Mouse (Mus musculus): ENCODE data around the gene E2f1. TPM values are rescaled to one million over a fixed set of nuclear protein-coding genes. Genes with fewer than 3 reads are reported as not detected.
A peak's percentile ranks its signal among the peaks of the same experiment; 100 is the strongest.

E2f1 gene
- polyA plus RNA-seq, 1 experiment from 2014 or later, result 24.6 TPM

GRCm38 (mm10) chr2:154580586-154580985 lies 10.9 kb upstream of the E2f1 start:
- no peak overlapping the region for H3K9ac ChIP-seq
- WGBS, result 68% methylated on average over 8 of the region's 8 CpGs

GRCm38 (mm10) chr2:154577744-154578067 lies 8.0 kb upstream of the E2f1 start:
- H3K9me3 ChIP-seq (replicated peaks), result no peaks in the 10 kb centered on the region
- no peak overlapping the region for H3K4me2 ChIP-seq (replicated peaks)
- WGBS, result 88% methylated on average over 6 of the region's 6 CpGs
- no peak overlapping the region for H3K9ac ChIP-seq
- no peaks in the 10 kb centered on the region for H3K36me3 ChIP-seq
- no peaks in the 10 kb centered on the region for H3K4me1 ChIP-seq
- no peak overlapping the region for H3K4me3 ChIP-seq (replicated peaks)
- no peak overlapping the region for H3K27ac ChIP-seq (replicated peaks)
- H3K27me3 ChIP-seq, result no peaks in the 10 kb centered on the region
- ATAC-seq (ENCODE audit: insufficient number of reproducible peaks, low FRiP score, low TSS enrichment, low read depth), result no peak

More at GRCm38 (mm10) chr2:154580586-154580985, 10.9 kb upstream of the E2f1 start:
- Histone ChIP-seq H3K9me3 (replicated peaks) (no peaks in the 10 kb centered on the region), H3K36me3 (no peaks in the 10 kb centered on the region), H3K27ac (replicated peaks) (no peak overlapping the region), H3K4me2 (replicated peaks) (no peak overlapping the region), H3K4me1 (peaks cover 23% of the 10 kb centered on the region), H3K4me3 (replicated peaks) (no peak overlapping the region), H3K27me3 (no peaks in the 10 kb centered on the region)
- no peak for ATAC-seq (ENCODE audit: insufficient number of reproducible peaks, low FRiP score, low TSS enrichment, low read depth)

- Histone ChIP-seq H3K4me3 (replicated peaks) (no peak overlapping the region), H3K9ac (no peak overlapping the region), H3K4me1 (0 out of 2 replicates have a peak, but pooled peaks cover under 1% of the 10 kb centered on the region), H3K36me3 (no peaks in the 10 kb centered on the region), H3K27ac (replicated peaks) (no peak overlapping the region), H3K4me2 (replicated peaks) (no peak overlapping the region), H3K9me3 (replicated peaks) (no peaks in the 10 kb centered on the region), H3K27me3 (no peaks in the 10 kb centered on the region)
- WGBS, result 48% methylated on average over 12 of the region's 12 CpGs
- no peak for ATAC-seq (ENCODE audit: insufficient number of reproducible peaks, low FRiP score, low TSS enrichment, low read depth)
Measured at GRCm38 (mm10) chr2:154576876-154577743, 7.4 kb upstream of the E2f1 start.

- Histone ChIP-seq H3K27ac (replicated peaks) (no peak overlapping the region), H3K4me3 (replicated peaks) (no peak overlapping the region), H3K9ac (no peak overlapping the region), H3K36me3 (no peaks in the 10 kb centered on the region), H3K9me3 (replicated peaks) (no peaks in the 10 kb centered on the region), H3K4me2 (replicated peaks) (no peak overlapping the region), H3K4me1 (peaks cover 22% of the 10 kb centered on the region), H3K27me3 (no peaks in the 10 kb centered on the region)
- no peak for ATAC-seq (ENCODE audit: insufficient number of reproducible peaks, low FRiP score, low TSS enrichment, low read depth)
- WGBS, result 58% methylated on average over 7 of the region's 7 CpGs
Measured at GRCm38 (mm10) chr2:154574271-154574670, 4.6 kb upstream of the E2f1 start.

- no peak overlapping the region for H3K4me3 ChIP-seq (replicated peaks)
- H3K4me1 ChIP-seq, result peaks cover 34% of the 10 kb centered on the region
- WGBS, result 73% methylated on average over 3 of the region's 3 CpGs
- H3K4me2 ChIP-seq (replicated peaks), result no peak overlapping the region
- H3K9me3 ChIP-seq (replicated peaks), result no peaks in the 10 kb centered on the region
- H3K9ac ChIP-seq, result no peak overlapping the region
- no peaks in the 10 kb centered on the region for H3K36me3 ChIP-seq
- H3K27ac ChIP-seq (replicated peaks), result no peak overlapping the region
- no peak for ATAC-seq (ENCODE audit: insufficient number of reproducible peaks, low FRiP score, low TSS enrichment, low read depth)
- H3K27me3 ChIP-seq, result no peaks in the 10 kb centered on the region
Measured at GRCm38 (mm10) chr2:154572996-154573395, 3.3 kb upstream of the E2f1 start.

- Histone ChIP-seq H3K36me3 (no peaks in the 10 kb centered on the region), H3K9me3 (replicated peaks) (no peaks in the 10 kb centered on the region), H3K27me3 (no peaks in the 10 kb centered on the region), H3K4me2 (replicated peaks) (no peak overlapping the region), H3K4me1 (peaks cover 41% of the 10 kb centered on the region), H3K9ac (no peak overlapping the region), H3K27ac (replicated peaks) (peak overlapping the region; percentile 77), H3K4me3 (replicated peaks) (no peak overlapping the region)
- ATAC-seq (ENCODE audit: insufficient number of reproducible peaks, low FRiP score, low TSS enrichment, low read depth), result no peak
- WGBS, result 46% methylated on average over 8 of the region's 8 CpGs
Measured at GRCm38 (mm10) chr2:154571976-154572375, 2.3 kb upstream of the E2f1 start.

- no peak overlapping the region for H3K4me3 ChIP-seq (replicated peaks)
- H3K36me3 ChIP-seq, result no peaks in the 10 kb centered on the region
- no peak overlapping the region for H3K9ac ChIP-seq
- H3K27ac ChIP-seq (replicated peaks), result no peak overlapping the region
- no peak for ATAC-seq (ENCODE audit: insufficient number of reproducible peaks, low FRiP score, low TSS enrichment, low read depth)
- H3K4me2 ChIP-seq (replicated peaks), result no peak overlapping the region
- WGBS, result 80% methylated on average over 4 of the region's 4 CpGs
- peaks cover 47% of the 10 kb centered on the region for H3K4me1 ChIP-seq
- no peaks in the 10 kb centered on the region for H3K9me3 ChIP-seq (replicated peaks)
- H3K27me3 ChIP-seq, result no peaks in the 10 kb centered on the region
Measured at GRCm38 (mm10) chr2:154571266-154571665, 1.6 kb upstream of the E2f1 start.

GRCm38 (mm10) chr2:154570666-154571065 lies 974 bp upstream of the E2f1 start:
- no peaks in the 10 kb centered on the region for H3K36me3 ChIP-seq
- H3K4me3 ChIP-seq (replicated peaks), result peak overlapping the region; percentile 77
- H3K4me2 ChIP-seq (replicated peaks), result peak overlapping the region; percentile 77; the same call in 1 of the 2 replicates
- peak overlapping the region; percentile 70; the same call in 1 of the 2 replicates for H3K27ac ChIP-seq (replicated peaks)
- H3K4me1 ChIP-seq, result peaks cover 51% of the 10 kb centered on the region
- WGBS, result 66% methylated on average over 4 of the region's 4 CpGs
- no peaks in the 10 kb centered on the region for H3K27me3 ChIP-seq
- H3K9me3 ChIP-seq (replicated peaks), result no peaks in the 10 kb centered on the region
- no peak for ATAC-seq (ENCODE audit: insufficient number of reproducible peaks, low FRiP score, low TSS enrichment, low read depth)
- H3K9ac ChIP-seq, result no peak overlapping the region

GRCm38 (mm10) chr2:154569071-154569748 lies 482 bp downstream of the E2f1 start:
- Histone ChIP-seq H3K4me1 (peaks cover 52% of the 10 kb centered on the region), H3K27me3 (no peaks in the 10 kb centered on the region), H3K27ac (replicated peaks) (peak overlapping the region; percentile 85), H3K36me3 (no peaks in the 10 kb centered on the region), H3K4me3 (replicated peaks) (peak overlapping the region; percentile 77), H3K9me3 (replicated peaks) (no peaks in the 10 kb centered on the region), H3K4me2 (replicated peaks) (peak overlapping the region; percentile 77), H3K9ac (peak overlapping the region; percentile 44)
- WGBS, result under 1% methylated on average over 63 of the region's 70 CpGs
- peak; percentile 82 for ATAC-seq (ENCODE audit: insufficient number of reproducible peaks, low FRiP score, low TSS enrichment, low read depth)

- H3K4me3 ChIP-seq (replicated peaks), result peak overlapping the region; percentile 77
- H3K27ac ChIP-seq (replicated peaks), result peak overlapping the region; percentile 85
- 13% methylated on average over 10 of the region's 10 CpGs for WGBS
- peaks cover 56% of the 10 kb centered on the region for H3K4me1 ChIP-seq
- peak overlapping the region; percentile 44 for H3K9ac ChIP-seq
- peak overlapping the region; percentile 77 for H3K4me2 ChIP-seq (replicated peaks)
- H3K27me3 ChIP-seq, result no peaks in the 10 kb centered on the region
- H3K9me3 ChIP-seq (replicated peaks), result no peaks in the 10 kb centered on the region
- no peak for ATAC-seq (ENCODE audit: insufficient number of reproducible peaks, low FRiP score, low TSS enrichment, low read depth)
- H3K36me3 ChIP-seq, result 0 out of 2 replicates have a peak, but pooled peaks cover 6% of the 10 kb centered on the region
Measured at GRCm38 (mm10) chr2:154568329-154569070, 1.2 kb downstream of the E2f1 start.

- peaks cover 13% of the 10 kb centered on the region; the same call in 1 of the 2 replicates for H3K36me3 ChIP-seq
- WGBS, result 68% methylated on average over 2 of the region's 2 CpGs
- H3K27me3 ChIP-seq, result no peaks in the 10 kb centered on the region
- no peak overlapping the region for H3K9ac ChIP-seq
- no peaks in the 10 kb centered on the region for H3K9me3 ChIP-seq (replicated peaks)
- ATAC-seq (ENCODE audit: insufficient number of reproducible peaks, low FRiP score, low TSS enrichment, low read depth), result no peak
- peak overlapping the region; percentile 77 for H3K4me3 ChIP-seq (replicated peaks)
- peak overlapping the region; percentile 77 for H3K4me2 ChIP-seq (replicated peaks)
- H3K27ac ChIP-seq (replicated peaks), result peak overlapping the region; percentile 85
- peaks cover 56% of the 10 kb centered on the region for H3K4me1 ChIP-seq
Measured at GRCm38 (mm10) chr2:154567766-154568165, 1.9 kb downstream of the E2f1 start.
